Mouse (Mus musculus) liver, embryonic 14 days (tissue): ENCODE results near the gene Dpy30. TPM values are rescaled to one million over a fixed set of nuclear protein-coding genes. Genes with fewer than 3 reads are reported as not detected.

Experiments used
- polyA plus RNA-seq: library from polyadenylated mRNA; depleted of rRNA; stranded (reverse); fragments of >200 nt; gene quantifications from 2 replicates; pipeline ENCODE4 v1.2.3, GENCODE M21; 2012; rRNA removed

Gene Dpy30
- 110 and 115 TPM in 2 replicates for polyA plus RNA-seq

DNA sequence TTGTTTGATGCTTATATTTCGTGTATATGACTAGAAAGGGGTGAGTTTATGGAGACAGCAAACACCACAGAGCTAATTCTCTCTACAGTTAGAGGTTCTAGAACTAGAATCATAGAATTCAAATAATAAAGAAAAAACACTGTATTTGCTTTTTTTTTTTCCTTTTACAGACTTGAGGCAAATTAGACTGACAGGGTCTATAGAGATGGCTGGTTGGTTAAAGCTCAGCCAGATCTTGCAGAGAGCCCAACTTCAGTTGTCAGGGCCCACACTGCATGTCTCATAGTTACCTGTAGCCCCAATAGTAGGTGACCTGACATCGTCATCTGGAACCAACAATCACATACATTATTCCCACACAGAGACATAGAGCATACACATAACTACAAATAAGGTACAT, at the start of gene Dpy30:
Gene Dpy30, minus strand, starts transcription at position 101 of the 400 bp plus-strand sequence.

DNA sequence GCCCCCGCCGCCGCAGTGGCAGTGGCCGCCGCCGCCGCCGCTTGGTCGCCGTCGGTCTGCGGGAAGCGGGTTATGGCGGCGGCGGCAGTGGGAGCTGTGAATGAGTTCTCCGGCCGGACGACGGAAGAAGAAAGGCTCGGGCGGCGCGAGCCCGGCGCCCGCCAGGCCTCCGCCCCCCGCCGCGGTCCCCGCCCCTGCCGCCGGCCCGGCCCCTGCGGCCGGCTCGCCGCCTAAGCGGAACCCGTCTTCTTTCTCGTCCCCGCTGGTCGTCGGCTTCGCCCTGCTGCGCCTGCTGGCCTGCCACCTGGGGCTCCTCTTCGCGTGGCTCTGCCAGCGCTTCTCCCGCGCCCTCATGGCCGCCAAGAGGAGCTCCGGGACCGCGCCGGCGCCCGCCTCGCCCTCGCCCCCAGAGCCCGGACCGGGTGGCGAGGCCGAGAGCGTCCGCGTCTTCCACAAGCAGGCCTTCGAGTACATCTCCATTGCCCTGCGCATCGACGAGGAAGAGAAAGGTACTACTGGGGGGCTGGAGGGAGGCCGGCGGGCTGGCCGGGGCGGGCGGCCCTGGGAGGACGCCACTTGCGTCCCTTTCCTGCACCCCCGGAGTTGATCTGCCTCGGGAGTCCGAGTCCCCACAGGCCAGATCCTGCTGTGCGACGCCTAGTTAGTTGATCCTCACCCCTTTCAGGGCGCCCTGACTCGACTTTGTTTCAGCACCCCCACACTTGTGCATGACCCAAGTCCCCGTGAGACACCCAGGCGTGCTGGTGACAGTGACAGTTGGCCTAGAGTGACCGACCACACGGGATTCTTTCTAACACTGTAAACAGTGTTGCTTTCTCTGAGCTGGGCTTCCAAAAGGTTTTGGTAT, 15.4 kb upstream of the Dpy30 start, which contains the start of gene Spast:
Gene Spast, plus strand, starts transcription at position 51 of the 868 bp plus-strand sequence.

DNA sequence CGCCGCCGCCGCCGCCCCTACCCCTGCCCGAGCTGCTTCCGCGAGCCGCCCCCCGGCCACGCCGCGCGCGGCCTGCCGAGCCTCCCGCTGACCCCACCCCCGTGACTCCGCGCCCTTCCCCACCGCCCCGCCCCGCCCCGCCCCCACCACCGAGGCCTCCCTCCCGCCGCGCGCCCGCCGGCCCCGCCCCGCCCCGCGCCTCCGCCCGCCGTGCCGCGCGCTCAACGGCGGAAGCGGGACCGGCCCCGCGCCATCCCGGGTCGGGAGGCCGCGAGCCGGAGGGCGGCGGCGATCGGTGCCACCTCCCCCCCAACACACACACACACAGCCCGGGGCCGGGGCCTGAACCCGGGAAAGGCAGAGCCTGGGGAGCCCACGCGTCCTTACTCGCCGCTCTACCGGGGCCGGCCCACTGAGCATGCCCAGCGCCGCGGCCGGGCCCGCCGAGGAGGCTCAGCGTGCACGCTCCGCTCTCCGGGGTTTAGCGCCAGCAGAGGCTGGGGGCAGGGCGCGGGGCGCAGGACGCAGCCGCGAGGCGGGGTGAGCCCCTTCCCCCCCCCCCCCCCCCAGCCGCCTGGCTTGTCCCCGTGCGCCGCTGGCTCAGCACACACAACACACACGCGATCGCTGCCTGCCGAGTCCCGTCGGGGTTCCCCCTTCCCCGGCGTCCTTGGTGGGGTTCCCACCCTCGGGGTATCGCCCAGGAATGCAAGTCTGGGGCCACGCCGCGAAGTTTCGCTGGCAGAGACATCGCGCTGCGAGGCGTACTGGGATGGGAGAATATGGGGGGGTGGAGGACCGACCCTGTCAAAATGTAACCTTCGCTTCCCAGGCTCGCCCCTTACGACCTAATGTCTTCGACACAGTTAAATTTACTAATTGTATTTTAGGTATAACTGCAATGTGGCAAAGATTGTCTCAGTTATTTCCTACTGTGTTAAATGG, 28.4 kb downstream of the Dpy30 start, which contains the start of gene Memo1:
Gene Memo1, minus strand, starts transcription at position 496 of the 945 bp plus-strand sequence.

Other genes with a start within 250 kb of the Dpy30 start
- 38.1 and 44.3 TPM in 2 replicates for gene Memo1, start 28.4 kb downstream of the Dpy30 start, polyA plus RNA-seq
- gene Spast, start 15.0 kb upstream of the Dpy30 start, polyA plus RNA-seq, result 3.9 and 5.0 TPM in 2 replicates
- gene Slc30a6, start 71.7 kb upstream of the Dpy30 start, polyA plus RNA-seq, result 9.3 and 9.7 TPM in 2 replicates
- gene Nlrc4, start 135.2 kb upstream of the Dpy30 start, polyA plus RNA-seq, result 0.18 and 0.28 TPM in 2 replicates
- gene Yipf4, start 165.5 kb upstream of the Dpy30 start, polyA plus RNA-seq, result 20.9 and 22.1 TPM in 2 replicates
- gene Birc6, start 204.4 kb upstream of the Dpy30 start, polyA plus RNA-seq, result 18.8 and 20.8 TPM in 2 replicates